Mouse (Mus musculus): ENCODE data around the gene Fez2. TPM values are rescaled to one million over a fixed set of nuclear protein-coding genes. Genes with fewer than 3 reads are reported as not detected.
A peak's percentile ranks its signal among the peaks of the same experiment; 100 is the strongest.

The Fez2 gene
- 27.9 and 28.9 TPM in 2 replicates for total RNA-seq (2014; rRNA removed)
- polyA plus RNA-seq (2012; rRNA removed) = 18.2 and 18.8 TPM in 2 replicates

DNA sequence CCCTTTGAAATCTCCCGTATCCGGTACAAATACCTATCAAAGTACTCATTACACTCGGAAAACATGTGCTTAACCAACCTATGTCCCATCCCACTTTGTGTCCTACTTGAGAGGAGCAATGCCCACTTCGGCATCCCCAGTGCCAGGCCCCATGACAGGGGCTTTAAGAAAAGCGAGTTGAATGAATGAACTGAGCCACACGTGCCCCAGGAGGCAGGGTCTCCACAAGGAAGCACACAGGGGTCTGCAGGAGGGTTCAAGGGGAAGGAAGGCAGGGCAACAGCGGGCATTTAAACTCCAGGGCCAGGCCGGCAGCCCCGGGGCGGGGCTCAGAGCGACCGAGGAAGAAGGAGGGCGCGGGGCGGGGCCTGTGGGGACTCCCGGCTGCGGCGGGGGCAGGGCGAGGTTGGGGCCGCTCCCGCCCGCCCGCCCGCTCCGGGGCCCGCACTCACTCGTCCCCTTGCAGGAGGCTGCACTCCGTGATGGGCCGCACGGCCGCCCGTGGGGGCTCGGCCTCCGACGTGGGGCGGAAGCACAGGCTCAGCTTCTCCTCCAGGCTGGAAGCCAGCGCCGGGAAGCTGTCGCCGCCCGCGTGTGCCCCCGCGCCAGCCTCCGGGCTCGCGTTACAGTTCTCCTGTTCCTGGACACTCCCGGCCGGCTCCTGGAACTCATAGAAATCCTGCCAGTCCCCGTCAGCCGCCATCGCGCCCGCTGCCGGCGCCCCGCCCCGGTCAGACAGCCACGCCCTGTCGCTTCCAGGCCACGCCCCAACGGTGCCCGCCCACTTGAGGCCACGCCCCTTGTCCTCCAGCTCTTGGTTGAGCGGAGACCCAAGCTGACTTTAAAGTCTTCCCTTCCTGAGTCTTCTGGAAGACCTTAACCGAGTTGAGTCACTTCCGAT is at the start of gene Fez2:
Gene Fez2 (minus strand): TSS at position 772 of the 901 bp plus-strand sequence.
- Histone ChIP-seq H3K4me1 (ENCODE audit: control insufficient read depth, insufficient read depth, low read length) (peaks cover 5% of the 10 kb centered on the region; the same call in 1 of the 2 replicates), H3K9ac (ENCODE audit: low read depth, low read length) (peak within 1 kb of the TSS; percentile 96), H3K27ac (replicated peaks; ENCODE audit: insufficient read depth, low read depth, low read length) (peak within 1 kb of the TSS; percentile 99), H3K36me3 (ENCODE audit: control insufficient read depth, insufficient read depth, low read length) (no peaks in the 10 kb centered on the region), H3K79me2 (ENCODE audit: control insufficient read depth, insufficient read depth, low read length) (peaks cover 23% of the 10 kb centered on the region), H3K4me3 (ENCODE audit: insufficient read depth, low read depth, low read length) (peak within 1 kb of the TSS; percentile 96), H3K27me3 (ENCODE audit: control insufficient read depth, insufficient read depth, low read length) (no peaks in the 10 kb centered on the region)
- WGBS = under 1% methylated on average over 60 of the region's 67 CpGs
- peak; percentile 73 for DNase-seq (ENCODE audit: extremely low read depth, low read depth, low spot score)
- no peak for TF ChIP-seq CTCF (IDR thresholded peaks at IDR 0.05; ENCODE audit: low read depth, low read length)
- TF ChIP-seq POLR2A (IDR thresholded peaks at IDR 0.05; ENCODE audit: extremely low read depth, insufficient read depth, low read length) = peak; percentile 55; the same call in 1 of the 2 replicates

DNA sequence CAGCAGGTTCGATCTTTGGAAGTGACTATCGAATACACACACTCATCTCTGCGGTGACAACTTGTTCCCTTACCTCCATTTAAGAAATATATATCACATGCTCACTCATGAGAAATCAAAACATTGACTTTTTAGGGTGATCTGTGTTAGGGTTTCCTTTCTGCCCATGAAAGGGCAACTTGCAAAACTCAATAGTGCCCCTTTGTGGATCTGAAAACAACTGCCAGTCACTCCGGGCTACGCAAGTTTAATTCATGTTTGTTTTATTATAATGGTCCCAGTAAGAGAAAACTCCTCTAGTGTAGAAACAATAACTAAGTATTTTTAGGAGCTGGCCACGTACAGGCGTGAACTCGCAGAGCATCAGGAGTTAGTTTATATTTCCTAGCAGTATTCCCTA is 47.5 kb upstream of the Fez2 start:
- no peak overlapping the region for H3K27ac ChIP-seq (replicated peaks; ENCODE audit: insufficient read depth, low read depth, low read length)
- TF ChIP-seq POLR2A (IDR thresholded peaks at IDR 0.05; ENCODE audit: extremely low read depth, insufficient read depth, low read length) (no peak), CTCF (IDR thresholded peaks at IDR 0.05; ENCODE audit: low read depth, low read length) (no peak)
- WGBS = 87% methylated on average over 8 of the region's 8 CpGs

DNA sequence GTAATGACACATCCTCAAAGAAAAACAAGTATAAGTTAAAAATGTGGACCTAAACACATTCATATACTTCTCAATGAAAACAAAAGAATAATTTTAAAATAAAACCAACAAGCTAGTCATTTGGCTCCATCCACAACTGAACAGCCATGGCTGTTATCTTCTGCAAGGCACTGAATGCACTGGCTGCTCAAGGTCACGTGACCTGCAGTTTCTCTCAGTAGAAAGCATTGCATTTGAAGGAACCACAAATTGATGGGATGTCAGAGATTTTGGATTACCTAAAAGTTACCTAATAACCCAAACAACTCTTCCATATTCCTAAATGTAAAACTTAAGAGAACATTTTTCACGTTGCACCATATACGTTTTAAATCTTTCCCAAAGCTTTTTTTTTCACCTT is 47.1 kb upstream of the Fez2 start:
- DNase-seq (ENCODE audit: extremely low read depth, low read depth, low spot score) = no peak

More for the DNA sequence above, 47.5 kb upstream of the Fez2 start:
- H3K36me3 ChIP-seq (ENCODE audit: control insufficient read depth, insufficient read depth, low read length) = no peaks in the 10 kb centered on the region
- no peak for DNase-seq (ENCODE audit: extremely low read depth, low read depth, low spot score)
- no peak overlapping the region for H3K4me3 ChIP-seq (ENCODE audit: insufficient read depth, low read depth, low read length)
- H3K9ac ChIP-seq (ENCODE audit: low read depth, low read length) = no peak overlapping the region
- no peaks in the 10 kb centered on the region for H3K4me1 ChIP-seq (ENCODE audit: control insufficient read depth, insufficient read depth, low read length)
- no peaks in the 10 kb centered on the region for H3K27me3 ChIP-seq (ENCODE audit: control insufficient read depth, insufficient read depth, low read length)
- no peaks in the 10 kb centered on the region for H3K79me2 ChIP-seq (ENCODE audit: control insufficient read depth, insufficient read depth, low read length)

DNA sequence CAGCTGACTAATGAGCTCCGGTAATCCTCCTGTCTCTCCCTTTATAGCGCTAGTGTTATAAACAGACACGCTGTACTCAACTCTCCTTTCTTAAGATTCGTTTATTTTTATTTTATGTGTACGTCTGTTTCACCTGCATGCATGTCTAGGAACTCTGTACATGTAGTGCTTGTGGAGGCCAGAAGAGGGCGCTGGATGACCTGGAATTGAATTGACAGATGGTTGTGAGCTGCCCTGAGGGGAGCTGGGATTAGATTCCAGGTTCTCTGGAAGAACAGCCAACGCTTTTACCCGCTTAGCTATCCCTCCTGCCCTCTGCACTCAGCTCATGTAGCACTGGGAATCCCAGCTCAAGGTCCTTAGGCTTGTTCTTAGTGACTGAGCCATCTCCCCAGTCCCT is 42.2 kb upstream of the Fez2 start:
- Histone ChIP-seq H3K4me1 (ENCODE audit: control insufficient read depth, insufficient read depth, low read length) (no peaks in the 10 kb centered on the region), H3K4me3 (ENCODE audit: insufficient read depth, low read depth, low read length) (no peak overlapping the region), H3K27me3 (ENCODE audit: control insufficient read depth, insufficient read depth, low read length) (no peaks in the 10 kb centered on the region), H3K79me2 (ENCODE audit: control insufficient read depth, insufficient read depth, low read length) (no peaks in the 10 kb centered on the region), H3K27ac (replicated peaks; ENCODE audit: insufficient read depth, low read depth, low read length) (no peak overlapping the region), H3K36me3 (ENCODE audit: control insufficient read depth, insufficient read depth, low read length) (no peaks in the 10 kb centered on the region), H3K9ac (ENCODE audit: low read depth, low read length) (no peak overlapping the region)
- WGBS = 82% methylated on average over 8 of the region's 8 CpGs
- no peak for DNase-seq (ENCODE audit: extremely low read depth, low read depth, low spot score)
- TF ChIP-seq CTCF (IDR thresholded peaks at IDR 0.05; ENCODE audit: low read depth, low read length) = 0 out of 2 replicates have a peak, but pooled peaks have one; percentile 3
- TF ChIP-seq POLR2A (IDR thresholded peaks at IDR 0.05; ENCODE audit: extremely low read depth, insufficient read depth, low read length) = no peak

More for the DNA sequence above, 47.1 kb upstream of the Fez2 start:
- Histone ChIP-seq H3K36me3 (ENCODE audit: control insufficient read depth, insufficient read depth, low read length) (no peaks in the 10 kb centered on the region), H3K27ac (replicated peaks; ENCODE audit: insufficient read depth, low read depth, low read length) (no peak overlapping the region), H3K9ac (ENCODE audit: low read depth, low read length) (no peak overlapping the region), H3K4me3 (ENCODE audit: insufficient read depth, low read depth, low read length) (no peak overlapping the region), H3K4me1 (ENCODE audit: control insufficient read depth, insufficient read depth, low read length) (no peaks in the 10 kb centered on the region), H3K27me3 (ENCODE audit: control insufficient read depth, insufficient read depth, low read length) (no peaks in the 10 kb centered on the region), H3K79me2 (ENCODE audit: control insufficient read depth, insufficient read depth, low read length) (no peaks in the 10 kb centered on the region)
- TF ChIP-seq CTCF (IDR thresholded peaks at IDR 0.05; ENCODE audit: low read depth, low read length) = no peak
- TF ChIP-seq POLR2A (IDR thresholded peaks at IDR 0.05; ENCODE audit: extremely low read depth, insufficient read depth, low read length) = no peak
- 81% methylated on average over 3 of the region's 3 CpGs for WGBS

DNA sequence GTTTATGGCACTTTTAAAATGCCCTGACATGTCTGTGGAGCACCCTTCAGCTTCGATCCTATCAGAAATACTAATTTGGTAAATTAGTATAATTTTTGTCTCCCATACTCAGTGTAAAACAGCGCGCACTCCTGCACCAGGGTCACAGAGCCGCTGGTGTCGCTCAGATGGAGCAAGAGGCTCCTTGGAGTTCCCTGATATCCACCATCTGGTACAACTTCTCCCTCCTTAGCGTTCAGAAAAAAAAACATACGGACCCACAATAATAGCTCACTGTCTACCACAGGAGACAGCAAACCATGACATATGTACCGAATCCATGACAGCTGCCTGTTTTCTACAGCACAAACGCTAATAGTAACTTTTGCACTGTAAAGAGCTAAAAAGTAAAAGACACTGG is 37.6 kb upstream of the Fez2 start:
- H3K4me1 ChIP-seq (ENCODE audit: control insufficient read depth, insufficient read depth, low read length) = no peaks in the 10 kb centered on the region
- no peaks in the 10 kb centered on the region for H3K79me2 ChIP-seq (ENCODE audit: control insufficient read depth, insufficient read depth, low read length)
- TF ChIP-seq CTCF (IDR thresholded peaks at IDR 0.05; ENCODE audit: low read depth, low read length) (no peak), POLR2A (IDR thresholded peaks at IDR 0.05; ENCODE audit: extremely low read depth, insufficient read depth, low read length) (no peak)
- no peak overlapping the region for H3K27ac ChIP-seq (replicated peaks; ENCODE audit: insufficient read depth, low read depth, low read length)
- no peak overlapping the region for H3K9ac ChIP-seq (ENCODE audit: low read depth, low read length)
- H3K4me3 ChIP-seq (ENCODE audit: insufficient read depth, low read depth, low read length) = no peak overlapping the region
- H3K36me3 ChIP-seq (ENCODE audit: control insufficient read depth, insufficient read depth, low read length) = no peaks in the 10 kb centered on the region
- no peak for DNase-seq (ENCODE audit: extremely low read depth, low read depth, low spot score)
- 78% methylated on average over 9 of the region's 9 CpGs for WGBS
- no peaks in the 10 kb centered on the region for H3K27me3 ChIP-seq (ENCODE audit: control insufficient read depth, insufficient read depth, low read length)

DNA sequence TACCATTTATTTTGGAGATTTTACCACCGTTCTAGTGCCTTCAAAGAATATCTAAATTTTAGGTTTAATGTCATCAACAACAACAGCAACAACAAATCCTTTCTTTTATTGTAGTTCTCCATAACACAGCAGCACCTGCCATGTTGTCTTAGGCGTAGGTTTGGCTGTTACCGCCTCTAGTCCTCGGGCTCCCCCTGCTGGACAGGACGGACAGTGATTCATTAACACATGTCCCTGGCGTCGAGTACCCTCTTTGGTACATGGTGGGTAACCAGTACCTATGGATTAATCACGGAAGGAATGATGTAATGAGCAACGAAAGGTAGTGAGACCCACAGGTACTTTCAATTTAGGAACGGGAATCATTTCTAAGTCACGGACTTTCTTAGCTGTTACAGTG is 37.2 kb upstream of the Fez2 start:
- 21% methylated on average over 11 of the region's 11 CpGs for WGBS
- H3K4me3 ChIP-seq (ENCODE audit: insufficient read depth, low read depth, low read length) = no peak overlapping the region
- peak; percentile 50 for DNase-seq (ENCODE audit: extremely low read depth, low read depth, low spot score)

More for the DNA sequence above, 37.2 kb upstream of the Fez2 start:
- Histone ChIP-seq H3K4me1 (ENCODE audit: control insufficient read depth, insufficient read depth, low read length) (no peaks in the 10 kb centered on the region), H3K36me3 (ENCODE audit: control insufficient read depth, insufficient read depth, low read length) (no peaks in the 10 kb centered on the region), H3K27me3 (ENCODE audit: control insufficient read depth, insufficient read depth, low read length) (no peaks in the 10 kb centered on the region), H3K27ac (replicated peaks; ENCODE audit: insufficient read depth, low read depth, low read length) (no peak overlapping the region), H3K79me2 (ENCODE audit: control insufficient read depth, insufficient read depth, low read length) (no peaks in the 10 kb centered on the region), H3K9ac (ENCODE audit: low read depth, low read length) (no peak overlapping the region)
- no peak for TF ChIP-seq POLR2A (IDR thresholded peaks at IDR 0.05; ENCODE audit: extremely low read depth, insufficient read depth, low read length)
- TF ChIP-seq CTCF (IDR thresholded peaks at IDR 0.05; ENCODE audit: low read depth, low read length) = peak; percentile 99

Data from liver, adult 2 months (tissue).